Mouse (Mus musculus): ENCODE data around the gene Pnlip.

The Pnlip gene

GRCm38 (mm10) chr19:58652198-58652597 is at the start of gene Pnlip:
Gene Pnlip (plus strand): TSS chr19:58652498.
- no peak for DNase-seq (ENCODE audit: low spot score in 2 of 2)

- DNase-seq (ENCODE audit: low spot score in 2 of 2) = no peak
Measured at GRCm38 (mm10) chr19:58609716-58610115, 42.6 kb upstream of the Pnlip start.

- no peak for DNase-seq (ENCODE audit: low spot score in 2 of 2)
Measured at GRCm38 (mm10) chr19:58612745-58613144, 39.6 kb upstream of the Pnlip start.

- no peak for DNase-seq (ENCODE audit: low spot score in 2 of 2)
Measured at GRCm38 (mm10) chr19:58616606-58617005, 35.7 kb upstream of the Pnlip start.

GRCm38 (mm10) chr19:58620661-58621060 is 31.6 kb upstream of the Pnlip start:
- DNase-seq (ENCODE audit: low spot score in 2 of 2) = no peak

GRCm38 (mm10) chr19:58621646-58622045 is 30.7 kb upstream of the Pnlip start:
- DNase-seq (ENCODE audit: low spot score in 2 of 2) = no peak

GRCm38 (mm10) chr19:58624799-58625198 is 27.5 kb upstream of the Pnlip start:
- DNase-seq (ENCODE audit: low spot score in 2 of 2) = no peak

- DNase-seq (ENCODE audit: low spot score in 2 of 2) = no peak
Measured at GRCm38 (mm10) chr19:58625254-58625947, 26.9 kb upstream of the Pnlip start.

- DNase-seq (ENCODE audit: low spot score in 2 of 2) = no peak
Measured at GRCm38 (mm10) chr19:58627406-58628337, 24.6 kb upstream of the Pnlip start.

- DNase-seq (ENCODE audit: low spot score in 2 of 2) = no peak
Measured at GRCm38 (mm10) chr19:58629351-58629773, 22.9 kb upstream of the Pnlip start.

GRCm38 (mm10) chr19:58650036-58650435 is 2.3 kb upstream of the Pnlip start:
- DNase-seq (ENCODE audit: low spot score in 2 of 2) = no peak

GRCm38 (mm10) chr19:58662098-58662497 is 9.8 kb downstream of the Pnlip start:
- no peak for DNase-seq (ENCODE audit: low spot score in 2 of 2)

- DNase-seq (ENCODE audit: low spot score in 2 of 2) = no peak
Measured at GRCm38 (mm10) chr19:58663317-58663716, 11.0 kb downstream of the Pnlip start.

- DNase-seq (ENCODE audit: low spot score in 2 of 2) = no peak
Measured at GRCm38 (mm10) chr19:58664901-58665300, 12.6 kb downstream of the Pnlip start.

GRCm38 (mm10) chr19:58674644-58675043 is 22.3 kb downstream of the Pnlip start:
- DNase-seq (ENCODE audit: low spot score in 2 of 2) = no peak

GRCm38 (mm10) chr19:58677117-58677516 is 24.8 kb downstream of the Pnlip start:
- DNase-seq (ENCODE audit: low spot score in 2 of 2) = no peak

GRCm38 (mm10) chr19:58688933-58689332 is 36.6 kb downstream of the Pnlip start:
- no peak for DNase-seq (ENCODE audit: low spot score in 2 of 2)

- DNase-seq (ENCODE audit: low spot score in 2 of 2) = no peak
Measured at GRCm38 (mm10) chr19:58695314-58695713, 43.0 kb downstream of the Pnlip start.

- DNase-seq (ENCODE audit: low spot score in 2 of 2) = no peak
Measured at GRCm38 (mm10) chr19:58696235-58696634, 43.9 kb downstream of the Pnlip start.

GRCm38 (mm10) chr19:58704556-58704955 is 52.3 kb downstream of the Pnlip start:
- DNase-seq (ENCODE audit: low spot score in 2 of 2) = no peak

- DNase-seq (ENCODE audit: low spot score in 2 of 2) = no peak
Measured at GRCm38 (mm10) chr19:58708611-58709010, 56.3 kb downstream of the Pnlip start.

- no peak for DNase-seq (ENCODE audit: low spot score in 2 of 2)
Measured at GRCm38 (mm10) chr19:58717925-58718324, 65.6 kb downstream of the Pnlip start.

- no peak for DNase-seq (ENCODE audit: low spot score in 2 of 2)
Measured at GRCm38 (mm10) chr19:58720439-58720838, 68.1 kb downstream of the Pnlip start.

Measured in spleen, postnatal 14 days (tissue).